8 mouse cellular contexts compared by ENCODE assay signal in genomic region chr8:15270290-15270689, GRCm38 (mm10).
DNase-seq lines count a peak whose midpoint lies in the region; ATAC-seq lines count a peak whose summit lies in the region.

No protein-coding gene starts in this region.

- H3K36me3 ChIP-seq in midbrain, embryonic 13.5 days: no peaks in the 10 kb centered on the region

- WGBS in midbrain, embryonic 13.5 days: 6% methylated on average over 5 of the region's 5 CpGs

- peaks cover 10% of the 10 kb centered on the region for H3K4me1 ChIP-seq in midbrain, embryonic 13.5 days (replicated peaks)

- no peak overlapping the region for H3K9ac ChIP-seq in midbrain, embryonic 13.5 days (replicated peaks)

- no peak overlapping the region for H3K27ac ChIP-seq in midbrain, embryonic 13.5 days

- DNase-seq in cerebellum, adult 11 months: peak; percentile 20
- peak; percentile 76 for DNase-seq in adrenal gland, postnatal 25 days
- peak; percentile 66 for DNase-seq in embryo, embryonic 9.5 days (ENCODE audit: extremely low spot score)
- DNase-seq in heart, postnatal 4 days: peak; percentile 78
- peak; percentile 89 to 93 for DNase-seq in left cerebral cortex, adult 18-20 months (ENCODE audit: low spot score in 2 of 2)
- DNase-seq in thymus, postnatal 0 days (ENCODE audit: low spot score): peak; percentile 13

- no peak overlapping the region for H3K4me2 ChIP-seq in midbrain, embryonic 13.5 days (replicated peaks)

- no peak overlapping the region for H3K4me3 ChIP-seq in midbrain, embryonic 13.5 days (replicated peaks)

- no peak for ATAC-seq in cerebellum, adult (ENCODE audit: insufficient number of reproducible peaks, low FRiP score, low TSS enrichment)
- 0 out of 2 replicates have a peak, but pooled peaks have one; percentile 5 for ATAC-seq in midbrain, embryonic 13.5 days

- peaks cover 3% of the 10 kb centered on the region; the same call in 1 of the 2 replicates for H3K27me3 ChIP-seq in midbrain, embryonic 13.5 days

- H3K9me3 ChIP-seq in midbrain, embryonic 13.5 days: 0 out of 2 replicates have a peak, but pooled peaks cover 4% of the 10 kb centered on the region

Comparison
In these comparisons a context has a peak if more than half of its experiments do, and no peak if none do; other contexts are left out.
1. DNase-seq: peak in every context shown above with its lines; median percentile 91 in left cerebral cortex, adult 18-20 months; 78 in heart, postnatal 4 days; 76 in adrenal gland, postnatal 25 days; 66 in embryo, embryonic 9.5 days; 20 in cerebellum, adult 11 months; 13 in thymus, postnatal 0 days.